Mouse (Mus musculus): ENCODE data around the gene Acly. TPM values are rescaled to one million over a fixed set of nuclear protein-coding genes. Genes with fewer than 3 reads are reported as not detected.

The Acly gene
- polyA plus RNA-seq, 1 experiment, result 57.4 TPM

- no peak overlapping the region for H3K4me3 ChIP-seq (ENCODE audit: extremely low read depth, insufficient read depth, insufficient read length)
These were observed 20.3 kb upstream of the Acly start for GRCm38 (mm10) chr11:100548141-100548540.

GRCm38 (mm10) chr11:100546955-100547354, 19.2 kb upstream of the Acly start:
- TF ChIP-seq CTCF (IDR thresholded peaks at IDR 0.05; ENCODE audit: extremely low read depth, insufficient read depth, insufficient read length, insufficient replicate concordance) (no peak), POLR2A (IDR thresholded peaks at IDR 0.05; ENCODE audit: low read depth, low read length) (no peak)
- peaks cover 9% of the 10 kb centered on the region for H3K4me1 ChIP-seq (ENCODE audit: control insufficient read depth, insufficient read depth, insufficient read length)
- H3K27ac ChIP-seq (ENCODE audit: insufficient read depth, low read length), result no peak overlapping the region
- WGBS, result 74% methylated on average over 6 of the region's 6 CpGs
- no peak for DNase-seq (ENCODE audit: low read depth in 1 of 2, low spot score in 2 of 2)
- H3K27me3 ChIP-seq (ENCODE audit: control insufficient read depth, insufficient read depth, low read length), result no peaks in the 10 kb centered on the region
- no peak overlapping the region for H3K4me3 ChIP-seq (ENCODE audit: extremely low read depth, insufficient read depth, insufficient read length)
- H3K36me3 ChIP-seq (ENCODE audit: control insufficient read depth, insufficient read depth, low read length), result no peaks in the 10 kb centered on the region

More at GRCm38 (mm10) chr11:100548141-100548540, 20.3 kb upstream of the Acly start:
- Histone ChIP-seq H3K4me1 (ENCODE audit: control insufficient read depth, insufficient read depth, insufficient read length) (peaks cover 9% of the 10 kb centered on the region), H3K36me3 (ENCODE audit: control insufficient read depth, insufficient read depth, low read length) (no peaks in the 10 kb centered on the region), H3K27ac (ENCODE audit: insufficient read depth, low read length) (no peak overlapping the region), H3K27me3 (ENCODE audit: control insufficient read depth, insufficient read depth, low read length) (no peaks in the 10 kb centered on the region)
- no peak for TF ChIP-seq POLR2A (IDR thresholded peaks at IDR 0.05; ENCODE audit: low read depth, low read length)
- no peak for DNase-seq (ENCODE audit: low read depth in 1 of 2, low spot score in 2 of 2)
- 54% methylated on average over 6 of the region's 6 CpGs for WGBS

DNA sequence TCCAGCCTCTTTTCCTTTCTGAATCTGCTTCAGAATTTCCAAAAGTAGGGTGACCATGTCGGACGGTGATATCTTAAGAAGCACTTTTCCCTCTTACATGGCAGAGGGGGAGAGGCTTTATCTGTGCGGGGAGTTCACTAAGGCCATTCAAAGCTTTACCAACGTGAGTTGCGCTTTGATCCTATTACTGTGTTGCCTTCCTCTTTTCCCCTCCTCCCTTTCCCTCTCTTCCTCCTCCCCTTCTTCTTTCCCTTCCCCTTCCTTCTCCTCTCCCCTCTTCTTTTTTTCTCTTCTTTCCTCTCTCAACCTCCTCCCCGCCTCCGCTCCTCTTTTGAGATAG, 17.9 kb upstream of the Acly start:
- WGBS, result 27% methylated on average over 7 of the region's 7 CpGs
- peak overlapping the region; percentile 52; the same call in 1 of the 2 replicates for H3K4me3 ChIP-seq (ENCODE audit: extremely low read depth, insufficient read depth, insufficient read length)
- H3K36me3 ChIP-seq (ENCODE audit: control insufficient read depth, insufficient read depth, low read length), result no peaks in the 10 kb centered on the region
- no peak overlapping the region for H3K27ac ChIP-seq (ENCODE audit: insufficient read depth, low read length)
- no peaks in the 10 kb centered on the region for H3K27me3 ChIP-seq (ENCODE audit: control insufficient read depth, insufficient read depth, low read length)
- TF ChIP-seq POLR2A (IDR thresholded peaks at IDR 0.05; ENCODE audit: low read depth, low read length) (no peak), CTCF (IDR thresholded peaks at IDR 0.05; ENCODE audit: extremely low read depth, insufficient read depth, insufficient read length, insufficient replicate concordance) (no peak)
- no peak for DNase-seq (ENCODE audit: low read depth in 1 of 2, low spot score in 2 of 2)
- peaks cover 9% of the 10 kb centered on the region for H3K4me1 ChIP-seq (ENCODE audit: control insufficient read depth, insufficient read depth, insufficient read length)

DNA sequence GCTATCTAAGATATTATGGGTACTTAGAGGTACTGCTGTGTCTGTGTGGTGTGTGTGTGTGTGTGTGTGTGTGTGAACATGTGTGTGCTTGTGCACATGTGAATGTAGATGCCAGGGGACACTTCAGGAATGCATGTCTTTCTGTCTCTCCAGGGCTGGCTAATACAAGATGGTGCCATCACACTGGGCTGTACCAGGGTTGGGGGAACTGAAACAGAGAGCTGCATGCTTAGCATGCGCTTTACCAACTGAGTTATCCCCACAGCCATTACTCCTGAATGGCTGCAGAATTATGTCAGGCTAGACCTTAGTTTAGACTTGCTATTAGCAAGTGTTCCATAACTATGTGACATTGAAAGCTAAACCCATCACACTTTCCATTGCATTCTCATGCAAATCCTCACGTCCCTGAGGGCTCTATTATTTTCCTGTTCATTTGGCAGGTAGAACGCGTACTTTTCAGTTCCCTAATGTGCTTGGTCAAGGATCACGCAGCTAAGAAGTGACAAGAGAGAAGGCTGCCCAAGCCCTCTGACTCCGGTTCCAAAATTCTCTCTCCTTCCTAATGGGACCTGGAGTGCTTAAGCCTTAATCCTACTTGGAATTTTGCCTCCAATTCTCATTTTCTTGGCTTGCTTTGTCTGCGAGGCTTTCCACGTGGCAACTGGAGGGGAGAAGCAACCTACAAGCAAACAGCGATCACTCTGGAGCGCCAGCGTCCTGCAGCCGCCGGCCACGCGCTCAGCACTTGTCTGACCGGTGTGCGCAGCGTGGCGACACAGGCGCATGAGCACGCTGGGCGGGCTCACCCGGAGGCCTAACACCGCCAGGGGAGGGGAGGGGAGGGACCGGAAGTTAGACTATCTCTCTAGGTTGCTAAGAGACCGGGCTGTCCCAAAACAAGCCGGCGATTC, 17.3 kb upstream of the Acly start, which contains the start of gene Ttc25:
Ttc25 (plus strand) TSS at position 776 of the 914 bp plus-strand sequence.
- H3K4me1 ChIP-seq (ENCODE audit: control insufficient read depth, insufficient read depth, insufficient read length), result peaks cover 9% of the 10 kb centered on the region
- no peaks in the 10 kb centered on the region for H3K27me3 ChIP-seq (ENCODE audit: control insufficient read depth, insufficient read depth, low read length)
- TF ChIP-seq CTCF (IDR thresholded peaks at IDR 0.05; ENCODE audit: extremely low read depth, insufficient read depth, insufficient read length, insufficient replicate concordance), result no peak
- peak; percentile 55 for TF ChIP-seq POLR2A (IDR thresholded peaks at IDR 0.05; ENCODE audit: low read depth, low read length)
- H3K36me3 ChIP-seq (ENCODE audit: control insufficient read depth, insufficient read depth, low read length), result no peaks in the 10 kb centered on the region
- H3K27ac ChIP-seq (ENCODE audit: insufficient read depth, low read length), result peak within 1 kb of the TSS; percentile 96
- DNase-seq (ENCODE audit: low read depth in 1 of 2, low spot score in 2 of 2), result peak; percentile 81 to 83
- 5% methylated on average over 28 of the region's 28 CpGs for WGBS
- peak within 1 kb of the TSS; percentile 52 for H3K4me3 ChIP-seq (ENCODE audit: extremely low read depth, insufficient read depth, insufficient read length)

DNA sequence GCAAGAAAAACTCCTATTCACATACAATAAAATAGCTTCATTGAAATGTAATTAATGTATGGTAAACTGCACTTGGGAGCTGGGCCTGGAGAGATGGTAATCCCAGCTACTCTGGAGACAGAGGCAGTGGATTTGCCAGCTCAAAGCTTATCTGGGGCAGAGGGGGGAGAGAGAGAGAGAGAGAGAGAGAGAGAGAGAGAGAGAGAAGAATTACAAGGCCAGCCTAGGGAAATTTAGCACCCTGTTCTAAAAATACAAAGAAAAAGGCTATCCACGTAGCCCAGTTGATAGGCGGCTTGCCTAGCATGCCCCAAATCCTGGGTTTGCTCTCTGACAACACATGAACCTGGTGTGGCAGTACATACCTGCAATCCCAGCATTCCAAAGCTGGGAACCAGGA, 13.8 kb upstream of the Acly start:
- 94% methylated on average over 2 of the region's 2 CpGs for WGBS
- H3K4me1 ChIP-seq (ENCODE audit: control insufficient read depth, insufficient read depth, insufficient read length), result peaks cover 9% of the 10 kb centered on the region

DNA sequence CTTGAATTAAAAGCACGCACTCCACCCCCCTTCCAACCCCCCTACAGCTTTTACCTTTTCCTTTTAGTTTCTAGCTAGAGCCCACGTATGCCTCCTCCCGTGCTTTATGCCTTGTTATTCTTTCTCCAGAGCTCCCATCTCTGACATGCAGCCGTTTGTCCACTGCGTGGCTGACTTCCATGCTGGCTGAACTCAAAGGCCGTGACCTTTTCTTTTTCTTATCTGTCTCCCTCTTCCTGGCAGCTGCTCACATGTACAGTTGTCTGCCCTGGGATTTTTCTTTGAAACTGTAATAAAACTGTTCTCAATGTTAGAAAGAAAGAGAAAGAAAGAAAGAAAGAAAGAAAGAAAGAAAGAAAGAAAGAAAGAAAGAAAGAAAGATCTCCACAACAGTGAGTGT, 13.2 kb upstream of the Acly start:
- no peak for DNase-seq (ENCODE audit: low read depth in 1 of 2, low spot score in 2 of 2)
- H3K4me3 ChIP-seq (ENCODE audit: extremely low read depth, insufficient read depth, insufficient read length), result no peak overlapping the region
- no peaks in the 10 kb centered on the region for H3K27me3 ChIP-seq (ENCODE audit: control insufficient read depth, insufficient read depth, low read length)
- TF ChIP-seq POLR2A (IDR thresholded peaks at IDR 0.05; ENCODE audit: low read depth, low read length), result no peak
- no peak for TF ChIP-seq CTCF (IDR thresholded peaks at IDR 0.05; ENCODE audit: extremely low read depth, insufficient read depth, insufficient read length, insufficient replicate concordance)
- H3K36me3 ChIP-seq (ENCODE audit: control insufficient read depth, insufficient read depth, low read length), result no peaks in the 10 kb centered on the region
- no peak overlapping the region for H3K27ac ChIP-seq (ENCODE audit: insufficient read depth, low read length)
- peaks cover 7% of the 10 kb centered on the region for H3K4me1 ChIP-seq (ENCODE audit: control insufficient read depth, insufficient read depth, insufficient read length)
- 50% methylated on average over 6 of the region's 6 CpGs for WGBS

More for the DNA sequence above, 13.8 kb upstream of the Acly start:
- TF ChIP-seq CTCF (IDR thresholded peaks at IDR 0.05; ENCODE audit: extremely low read depth, insufficient read depth, insufficient read length, insufficient replicate concordance) (no peak), POLR2A (IDR thresholded peaks at IDR 0.05; ENCODE audit: low read depth, low read length) (no peak)
- Histone ChIP-seq H3K27me3 (ENCODE audit: control insufficient read depth, insufficient read depth, low read length) (no peaks in the 10 kb centered on the region), H3K36me3 (ENCODE audit: control insufficient read depth, insufficient read depth, low read length) (no peaks in the 10 kb centered on the region), H3K4me3 (ENCODE audit: extremely low read depth, insufficient read depth, insufficient read length) (no peak overlapping the region), H3K27ac (ENCODE audit: insufficient read depth, low read length) (no peak overlapping the region)
- DNase-seq (ENCODE audit: low read depth in 1 of 2, low spot score in 2 of 2), result no peak

DNA sequence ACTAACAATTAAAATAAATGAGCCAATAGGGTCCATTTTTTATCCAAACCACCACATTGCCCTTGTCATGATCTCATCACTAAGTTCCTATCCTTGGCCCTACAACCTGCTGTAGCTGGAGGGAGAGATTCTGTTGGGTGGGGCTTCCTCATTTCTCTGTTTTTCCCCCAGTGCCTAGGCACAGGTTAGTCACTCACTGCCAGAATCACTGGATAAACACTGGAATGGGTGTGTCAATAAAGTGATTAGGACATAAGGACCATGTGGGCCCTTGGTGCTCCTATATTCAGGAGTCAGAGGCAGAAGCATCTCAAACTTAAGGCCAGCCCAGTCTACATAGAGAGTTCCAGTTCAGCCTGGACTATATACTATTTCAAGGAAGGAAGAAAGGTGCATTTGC, 8.7 kb upstream of the Acly start:
- Histone ChIP-seq H3K27me3 (ENCODE audit: control insufficient read depth, insufficient read depth, low read length) (no peaks in the 10 kb centered on the region), H3K4me3 (ENCODE audit: extremely low read depth, insufficient read depth, insufficient read length) (no peak overlapping the region), H3K27ac (ENCODE audit: insufficient read depth, low read length) (no peak overlapping the region), H3K4me1 (ENCODE audit: control insufficient read depth, insufficient read depth, insufficient read length) (no peaks in the 10 kb centered on the region), H3K36me3 (ENCODE audit: control insufficient read depth, insufficient read depth, low read length) (no peaks in the 10 kb centered on the region)
- no peak for DNase-seq (ENCODE audit: low read depth in 1 of 2, low spot score in 2 of 2)
- TF ChIP-seq POLR2A (IDR thresholded peaks at IDR 0.05; ENCODE audit: low read depth, low read length), result no peak
